Mouse (Mus musculus) lung, embryonic 15.5 days (tissue): Measurements from ENCODE around the gene Tmem198b. TPM values are rescaled to one million over a fixed set of nuclear protein-coding genes. Genes with fewer than 3 reads are reported as not detected.
"Not testable (repeated sequence)": the region's sequence is repeated elsewhere in the genome, so short reads cannot be mapped to it uniquely, and the experiment has no call there.

Source experiments
- ATAC-seq: fragments of 200-750 bp; cut with Nextera tagmentation; 2 replicates; pipeline ENCODE4 v1.8.0; 2017; ENCODE audit warnings: moderate number of reproducible peaks, borderline replicate concordance; ENCODE audit not compliant: low FRiP score, low TSS enrichment; ENCODE audit errors: extremely low read depth
- H3K27ac ChIP-seq: fragments of 300-500 bp; sonication (generic); 2 replicates; pipeline ENCODE4 v1.5.1; 2015; ENCODE audit warnings: moderate library complexity, mild to moderate bottlenecking, inconsistent platforms
- H3K27me3 ChIP-seq: fragments of 300-500 bp; sonication (generic); 2 replicates; pipeline ENCODE4 v1.6.1; 2015; ENCODE audit warnings: inconsistent platforms
- H3K36me3 ChIP-seq: fragments of 300-500 bp; sonication (generic); 2 replicates; pipeline ENCODE4 v1.6.1; 2015; ENCODE audit warnings: inconsistent platforms
- H3K4me1 ChIP-seq: fragments of 300-500 bp; sonication (generic); 2 replicates; pipeline ENCODE4 v1.6.1; 2015; ENCODE audit warnings: inconsistent platforms
- H3K4me2 ChIP-seq: fragments of 300-500 bp; sonication (generic); 2 replicates; pipeline ENCODE4 v1.6.1; 2015; ENCODE audit warnings: inconsistent platforms, mild to moderate bottlenecking, moderate library complexity
- H3K4me3 ChIP-seq: fragments of 300-500 bp; sonication (generic); 2 replicates; pipeline ENCODE4 v1.5.1; 2015; ENCODE audit warnings: mild to moderate bottlenecking, inconsistent platforms
- H3K9ac ChIP-seq: fragments of 300-500 bp; sonication (generic); 2 replicates; pipeline ENCODE4 v1.6.1; 2015; ENCODE audit warnings: inconsistent platforms
- H3K9me3 ChIP-seq: fragments of 300-500 bp; sonication (generic); 2 replicates; pipeline ENCODE4 v1.6.1; 2016; ENCODE audit warnings: inconsistent platforms
- WGBS: fragments of 180-500 bp; shearing (Covaris S2); methylation state at CpG from one replicate; pipeline ENCODE4 v1.1.7; 2015; 5-methylcytosine and 5-hydroxymethylcytosine counted together
- polyA plus RNA-seq: library from polyadenylated mRNA; unstranded; fragments of >200 nt; fragmentation: Nextera tagmentation; extraction: Ambion mirVana; gene quantifications from 2 replicates; pipeline ENCODE4 v1.2.1, GENCODE M21; 2015

Tmem198b gene
- 15.8 and 16.6 TPM in 2 replicates for polyA plus RNA-seq

DNA sequence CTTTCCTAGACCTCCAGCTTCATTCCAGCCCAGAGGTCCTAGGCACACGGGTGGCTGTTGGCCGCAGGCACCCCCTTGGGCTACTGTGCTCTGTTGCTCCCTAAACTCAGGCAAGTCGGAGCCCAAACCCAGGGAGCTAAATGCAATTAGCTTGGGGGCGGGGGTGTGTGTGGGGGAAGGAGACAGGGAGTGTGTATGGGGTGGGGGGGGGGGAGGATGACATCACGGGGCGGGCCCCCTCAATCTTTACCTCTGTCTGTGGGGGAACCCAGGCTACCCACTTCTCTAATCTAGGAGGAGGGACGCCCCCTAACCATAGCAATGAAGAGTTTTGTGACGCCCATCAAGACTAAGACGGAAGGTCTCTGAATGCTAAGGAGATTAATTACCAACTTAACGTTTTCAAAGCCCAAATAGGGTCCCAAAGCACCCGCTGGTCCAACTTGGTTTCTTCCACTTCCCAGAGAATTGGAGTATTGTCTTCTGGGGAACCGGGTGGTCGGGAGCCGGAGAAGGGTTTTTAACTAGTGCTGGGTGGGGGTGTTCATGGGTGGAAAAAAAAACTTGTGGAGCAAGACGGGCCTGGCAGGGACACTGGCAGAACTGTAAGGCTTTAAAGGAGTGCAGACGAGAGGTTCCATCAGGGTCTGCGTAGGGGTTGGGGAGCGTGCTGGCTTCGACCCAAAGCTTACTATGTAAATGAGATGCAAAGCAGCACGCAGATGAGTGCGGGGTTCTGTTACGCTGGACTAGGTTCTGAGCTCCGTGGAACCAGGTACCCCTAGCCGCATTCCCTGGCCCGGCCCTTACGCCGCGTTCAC lies at the start of gene Tmem198b:
Gene Tmem198b (minus strand): TSS at position 100 of the 821 bp plus-strand sequence.
- H3K4me1 ChIP-seq: peaks cover 50% of the 10 kb centered on the region
- H3K36me3 ChIP-seq: peaks cover 24% of the 10 kb centered on the region
- WGBS: under 1% methylated on average over 27 of the region's 28 CpGs

DNA sequence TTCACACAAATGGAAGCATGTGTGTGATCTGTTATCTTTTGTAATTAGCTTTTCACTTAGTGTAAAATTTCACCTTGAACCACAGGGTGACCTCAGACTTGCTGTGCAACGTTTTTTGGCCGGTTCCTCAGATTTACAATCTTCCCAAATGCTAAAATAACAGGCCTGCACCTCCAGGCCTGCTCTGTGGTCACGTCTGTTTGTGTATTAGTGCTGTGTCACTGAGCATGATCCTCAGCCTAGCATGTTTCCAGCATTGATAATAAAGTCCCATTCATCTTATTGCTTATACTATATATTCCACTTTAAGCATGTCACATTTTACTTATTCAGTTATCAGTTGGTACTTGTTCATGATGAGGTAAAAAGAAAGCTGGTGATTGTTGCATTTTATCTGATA lies 46.2 kb upstream of the Tmem198b start:
- 72% methylated on average over 3 of the region's 3 CpGs for WGBS
- Histone ChIP-seq H3K4me1 (no peaks in the 10 kb centered on the region), H3K9me3 (no peaks in the 10 kb centered on the region), H3K9ac (no peak overlapping the region), H3K4me3 (no peak overlapping the region), H3K36me3 (peaks cover 46% of the 10 kb centered on the region), H3K27ac (no peak overlapping the region), H3K4me2 (no peak overlapping the region), H3K27me3 (no peaks in the 10 kb centered on the region)
- no peak for ATAC-seq

More for the DNA sequence above, at the start of gene Tmem198b:
- peak; percentile 62 for ATAC-seq
- peak within 1 kb of the TSS; percentile 89 for H3K4me3 ChIP-seq
- no peaks in the 10 kb centered on the region for H3K9me3 ChIP-seq
- peak within 1 kb of the TSS; percentile 88 for H3K4me2 ChIP-seq
- H3K9ac ChIP-seq: peak within 1 kb of the TSS; percentile 90
- H3K27me3 ChIP-seq: no peaks in the 10 kb centered on the region
- H3K27ac ChIP-seq: peak within 1 kb of the TSS; percentile 99

DNA sequence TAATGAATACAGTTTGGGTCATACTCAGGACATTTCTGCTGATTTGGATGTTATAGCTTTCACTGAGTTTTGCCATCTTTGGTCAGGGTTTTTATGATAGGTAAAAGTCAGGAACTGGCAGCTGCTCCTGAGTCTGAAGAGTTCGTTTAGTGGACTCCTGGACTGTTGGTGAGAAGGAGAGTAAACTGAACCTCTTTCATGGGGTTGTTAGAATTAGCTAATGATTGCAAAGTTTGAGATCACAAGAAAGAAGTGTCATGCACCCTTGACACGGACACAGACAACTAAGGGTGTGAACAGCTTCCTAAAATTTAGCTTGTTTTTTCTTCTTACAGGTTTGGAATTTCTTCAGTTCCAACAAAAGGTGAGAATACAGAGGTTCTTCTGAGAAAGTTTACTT lies 44.3 kb upstream of the Tmem198b start:
- H3K4me1 ChIP-seq: no peaks in the 10 kb centered on the region
- H3K36me3 ChIP-seq: peaks cover 46% of the 10 kb centered on the region
- no peak for ATAC-seq

DNA sequence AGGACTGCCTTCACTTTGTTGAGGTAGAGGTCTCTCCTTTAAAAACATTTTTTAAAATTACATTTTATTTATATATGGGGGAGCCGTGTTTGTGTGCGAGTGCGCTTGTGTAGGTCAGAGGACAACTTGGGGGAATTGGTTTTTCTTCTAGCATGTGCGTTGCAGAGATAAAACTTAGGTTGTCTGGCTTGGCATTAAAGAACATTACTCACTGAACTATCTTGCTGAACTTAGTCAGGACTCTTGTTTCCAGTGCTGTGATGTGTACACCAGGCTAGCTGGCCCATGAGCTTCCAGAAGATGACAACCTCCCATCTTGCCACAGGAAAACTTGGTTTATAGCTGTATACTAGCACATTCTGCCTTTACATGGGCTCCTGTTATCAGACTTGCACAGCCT lies 42.5 kb upstream of the Tmem198b start:
- no peak for ATAC-seq
- Histone ChIP-seq H3K4me1 (no peaks in the 10 kb centered on the region), H3K27ac (no peak overlapping the region), H3K9me3 (no peaks in the 10 kb centered on the region), H3K36me3 (peaks cover 57% of the 10 kb centered on the region), H3K9ac (no peak overlapping the region), H3K4me2 (no peak overlapping the region), H3K4me3 (no peak overlapping the region), H3K27me3 (no peaks in the 10 kb centered on the region)
- 93% methylated on average over 4 of the region's 4 CpGs for WGBS

More for the DNA sequence above, 44.3 kb upstream of the Tmem198b start:
- Histone ChIP-seq H3K9ac (no peak overlapping the region), H3K4me3 (no peak overlapping the region), H3K27me3 (no peaks in the 10 kb centered on the region), H3K4me2 (no peak overlapping the region), H3K9me3 (no peaks in the 10 kb centered on the region), H3K27ac (no peak overlapping the region)
- WGBS: 70% methylated on average over 2 of the region's 2 CpGs

DNA sequence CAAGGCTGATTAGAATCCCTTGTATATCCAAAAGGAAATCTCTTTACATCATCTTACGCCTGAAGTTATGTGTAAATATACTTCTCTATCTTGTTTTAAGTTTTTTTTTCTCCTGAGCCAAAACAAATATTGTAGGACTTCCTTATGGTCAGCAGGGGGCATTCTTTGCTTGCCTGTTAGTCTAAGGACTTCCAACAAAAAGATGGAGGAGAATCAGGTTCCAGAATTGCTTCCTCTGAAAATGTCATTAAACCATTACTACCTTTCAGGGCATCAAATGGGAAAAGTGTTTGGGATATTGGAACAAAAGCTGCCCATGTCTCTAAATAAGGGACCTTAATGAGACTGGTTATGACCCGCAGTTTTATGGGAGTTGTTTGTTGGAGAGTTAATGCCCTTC lies 41.3 kb upstream of the Tmem198b start:
- no peak overlapping the region for H3K9ac ChIP-seq
- H3K27me3 ChIP-seq: no peaks in the 10 kb centered on the region
- no peak overlapping the region for H3K4me2 ChIP-seq
- no peak overlapping the region for H3K4me3 ChIP-seq
- H3K9me3 ChIP-seq: no peaks in the 10 kb centered on the region
- 62% methylated on average over 2 of the region's 2 CpGs for WGBS
- no peak overlapping the region for H3K27ac ChIP-seq
- H3K4me1 ChIP-seq: no peaks in the 10 kb centered on the region
- peaks cover 64% of the 10 kb centered on the region for H3K36me3 ChIP-seq
- no peak for ATAC-seq

DNA sequence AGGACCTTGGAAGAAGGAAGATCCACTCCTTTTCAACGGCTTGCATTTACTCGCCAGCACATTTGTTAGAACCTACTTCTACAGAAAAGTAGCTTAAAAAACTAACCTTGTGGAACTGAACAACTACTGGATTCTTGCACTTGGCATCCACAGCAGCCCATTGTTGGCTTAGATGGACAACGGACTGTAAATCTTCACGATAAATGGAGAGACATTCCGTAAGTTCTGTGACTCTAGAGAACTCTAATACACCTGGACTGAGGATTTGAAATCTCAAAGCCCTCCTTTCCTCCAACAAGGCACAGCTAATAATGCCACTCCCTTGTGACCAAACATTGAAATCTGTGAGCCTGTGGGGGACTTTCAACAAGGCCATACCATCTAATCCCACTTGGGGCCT lies 39.1 kb upstream of the Tmem198b start:
- Histone ChIP-seq H3K36me3 (peaks cover 57% of the 10 kb centered on the region), H3K9me3 (no peaks in the 10 kb centered on the region), H3K9ac (no peak overlapping the region), H3K4me1 (no peaks in the 10 kb centered on the region), H3K4me3 (no peak overlapping the region), H3K27ac (no peak overlapping the region), H3K27me3 (no peaks in the 10 kb centered on the region), H3K4me2 (no peak overlapping the region)
- 92% methylated on average over 5 of the region's 5 CpGs for WGBS
- no peak for ATAC-seq

DNA sequence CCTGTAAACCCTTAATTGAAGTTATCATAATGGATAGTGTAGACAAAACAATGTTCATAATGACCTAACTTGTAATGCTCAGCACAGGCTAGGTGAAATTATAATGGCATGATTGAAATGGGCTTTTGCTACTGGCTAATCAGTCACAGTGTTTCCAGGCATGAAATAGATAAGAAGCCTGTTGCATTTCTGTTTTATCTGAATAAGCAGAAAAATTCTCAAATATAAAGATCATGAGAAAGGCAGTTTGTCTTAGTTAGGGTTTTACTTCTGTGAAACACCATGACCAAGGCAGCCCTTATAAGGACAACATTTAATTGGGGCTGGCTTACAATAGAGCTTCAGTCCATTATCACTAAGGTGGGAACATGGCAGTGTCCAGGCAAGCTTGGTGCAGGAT lies 36.4 kb upstream of the Tmem198b start:
- H3K4me3 ChIP-seq: no peak overlapping the region
- H3K9ac ChIP-seq: no peak overlapping the region
- H3K27me3 ChIP-seq: no peaks in the 10 kb centered on the region
- peaks cover 61% of the 10 kb centered on the region for H3K36me3 ChIP-seq
- no peaks in the 10 kb centered on the region for H3K9me3 ChIP-seq
- no peak overlapping the region for H3K4me2 ChIP-seq
- no peak overlapping the region for H3K27ac ChIP-seq
- no peaks in the 10 kb centered on the region for H3K4me1 ChIP-seq
- ATAC-seq: no peak

DNA sequence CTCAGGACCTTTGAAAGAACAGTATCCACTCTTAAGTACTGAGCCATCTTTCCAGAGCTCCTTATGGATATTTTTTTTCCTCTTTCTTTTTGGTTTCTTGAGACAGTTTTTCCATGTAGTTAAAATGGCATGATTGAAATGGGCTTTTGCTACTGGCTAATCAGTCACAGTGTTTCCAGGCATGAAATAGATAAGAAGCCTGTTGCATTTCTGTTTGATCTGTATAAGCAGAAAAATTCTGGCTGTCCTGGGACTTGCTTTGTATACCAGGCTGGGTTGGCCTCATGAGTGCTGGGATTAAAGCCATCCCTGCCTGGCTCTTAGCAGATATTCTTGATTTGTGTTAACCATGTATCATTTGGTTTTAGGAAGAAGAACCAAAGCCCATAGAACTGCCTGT lies 35.3 kb upstream of the Tmem198b start:
- H3K9ac ChIP-seq: no peak overlapping the region
- H3K36me3 ChIP-seq: peaks cover 67% of the 10 kb centered on the region
- no peak overlapping the region for H3K4me2 ChIP-seq
- no peak for ATAC-seq
- H3K27ac ChIP-seq: no peak overlapping the region
- no peaks in the 10 kb centered on the region for H3K27me3 ChIP-seq
- H3K9me3 ChIP-seq: no peaks in the 10 kb centered on the region
- no peak overlapping the region for H3K4me3 ChIP-seq
- H3K4me1 ChIP-seq: no peaks in the 10 kb centered on the region

DNA sequence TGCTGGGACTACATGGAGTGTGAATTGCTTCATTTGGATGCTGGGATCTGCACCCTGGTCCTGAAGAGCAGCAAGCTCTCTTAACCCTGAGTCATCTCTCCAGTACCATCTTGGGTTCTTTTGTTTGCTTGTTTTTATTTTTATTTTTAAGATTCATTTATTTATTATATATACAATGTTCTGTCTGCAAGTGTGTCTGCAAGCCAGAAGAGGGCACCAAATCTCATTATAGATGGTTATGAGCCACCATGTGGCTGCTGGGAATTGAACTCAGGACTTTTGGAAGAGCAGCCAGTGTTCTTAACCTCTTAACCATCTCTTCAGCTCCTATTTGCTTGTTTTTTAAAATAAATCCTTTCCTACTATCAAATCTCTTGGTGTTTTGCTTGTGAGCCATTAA lies 33.2 kb upstream of the Tmem198b start:
- Histone ChIP-seq H3K4me1 (no peaks in the 10 kb centered on the region), H3K27ac (no peak overlapping the region), H3K4me2 (no peak overlapping the region), H3K9me3 (no peaks in the 10 kb centered on the region), H3K36me3 (peaks cover 68% of the 10 kb centered on the region), H3K27me3 (no peaks in the 10 kb centered on the region), H3K9ac (no peak overlapping the region), H3K4me3 (no peak overlapping the region)
- no peak for ATAC-seq

DNA sequence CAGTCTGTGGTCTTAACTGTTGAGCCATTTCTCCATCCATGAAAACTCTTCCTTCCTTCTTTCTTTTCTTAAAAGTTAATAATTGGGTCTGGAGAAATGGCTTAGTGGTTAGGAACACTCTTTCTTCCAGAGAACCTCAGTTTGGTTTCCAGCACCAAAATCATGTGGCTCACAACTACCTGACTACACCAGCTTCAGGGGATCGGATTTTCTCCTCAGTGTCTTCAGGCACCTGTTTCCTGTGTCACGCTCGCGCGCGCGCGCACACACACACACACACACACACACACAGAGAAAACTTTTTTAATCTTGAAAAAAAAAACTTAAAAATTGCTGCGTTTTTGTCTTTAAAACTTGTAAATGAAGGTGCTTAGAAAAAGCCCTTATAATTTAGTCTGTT lies 19.7 kb upstream of the Tmem198b start:
- Histone ChIP-seq H3K4me3 (no peak overlapping the region), H3K27ac (no peak overlapping the region), H3K4me2 (no peak overlapping the region), H3K9me3 (no peaks in the 10 kb centered on the region), H3K27me3 (no peaks in the 10 kb centered on the region), H3K9ac (no peak overlapping the region), H3K36me3 (peaks cover 25% of the 10 kb centered on the region), H3K4me1 (peaks cover 16% of the 10 kb centered on the region)
- no peak for ATAC-seq
- WGBS: 93% methylated on average over 9 of the region's 9 CpGs

DNA sequence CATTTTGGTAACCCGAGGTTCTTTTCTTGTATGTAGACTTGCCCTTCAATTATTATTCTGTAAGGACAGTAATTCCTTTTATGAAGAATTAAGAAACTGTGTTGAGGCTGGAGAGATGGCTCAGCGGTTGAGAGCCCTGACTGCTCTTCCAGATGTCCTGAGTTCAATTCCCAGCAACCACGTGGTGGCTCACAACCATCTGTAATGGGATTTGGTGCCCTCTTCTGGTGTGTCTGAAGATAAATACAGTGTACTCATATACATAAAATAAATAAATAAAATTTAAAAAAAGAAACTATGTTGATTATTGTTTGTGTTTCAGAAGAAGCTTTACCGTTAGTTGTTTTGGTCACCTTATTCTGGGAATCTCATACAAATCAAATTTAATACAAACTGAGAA lies 18.9 kb upstream of the Tmem198b start:
- not testable (repeated sequence) for H3K27me3 ChIP-seq, ATAC-seq, H3K27ac ChIP-seq, H3K9me3 ChIP-seq, H3K9ac ChIP-seq
- Histone ChIP-seq H3K4me1 (peaks cover 16% of the 10 kb centered on the region), H3K4me3 (peak overlapping the region; percentile 70), H3K4me2 (peak overlapping the region; percentile 66), H3K36me3 (peaks cover 30% of the 10 kb centered on the region)
- 75% methylated on average over 4 of the region's 4 CpGs for WGBS

DNA sequence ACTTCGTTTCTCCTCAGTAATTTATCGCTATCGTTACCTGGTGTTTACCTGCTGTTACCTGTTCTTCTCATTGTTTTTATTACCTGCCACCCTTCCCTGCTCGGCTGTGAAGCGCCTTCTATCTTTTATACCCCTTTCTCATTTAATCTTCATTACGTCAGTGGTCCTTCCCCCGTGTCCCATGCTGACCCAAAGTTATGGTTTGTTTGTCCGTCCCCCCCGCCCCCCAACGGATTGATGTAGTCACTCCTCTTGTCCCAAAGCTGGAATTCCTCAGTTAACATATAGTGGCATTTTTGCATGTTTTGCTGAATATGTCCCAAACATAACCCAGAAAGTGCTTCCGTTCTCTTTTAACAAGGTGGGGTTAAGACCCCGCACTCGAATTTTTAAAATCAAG lies 18.0 kb upstream of the Tmem198b start:
- peak; percentile 9; the same call in 1 of the 2 replicates for ATAC-seq
- Histone ChIP-seq H3K4me3 (peak overlapping the region; percentile 70), H3K27ac (0 out of 2 replicates have a peak overlapping the region, but pooled peaks have one; percentile 25), H3K36me3 (peaks cover 35% of the 10 kb centered on the region), H3K27me3 (no peaks in the 10 kb centered on the region), H3K9ac (peak overlapping the region; percentile 79), H3K4me2 (peak overlapping the region; percentile 66), H3K4me1 (peaks cover 16% of the 10 kb centered on the region), H3K9me3 (no peaks in the 10 kb centered on the region)
- WGBS: 2% methylated on average over 13 of the region's 13 CpGs
